Mouse (Mus musculus): ENCODE data around the gene Tjp1. TPM values are rescaled to one million over a fixed set of nuclear protein-coding genes. Genes with fewer than 3 reads are reported as not detected.

The Tjp1 gene
- total RNA-seq, 2 experiments from 2014 or later: 14.2 to 16.9 TPM

GRCm38 (mm10) chr7:65450158-65450557 lies 77.4 kb downstream of the Tjp1 start:
- no peak for ATAC-seq (replicated peaks; ENCODE audit: low FRiP score, low TSS enrichment, poor library complexity, severe bottlenecking)

GRCm38 (mm10) chr7:65441505-65441904 lies 86.1 kb downstream of the Tjp1 start:
- no peak for ATAC-seq (replicated peaks; ENCODE audit: low FRiP score, low TSS enrichment, poor library complexity, severe bottlenecking)

GRCm38 (mm10) chr7:65439518-65439917 lies 88.1 kb downstream of the Tjp1 start:
- no peak for ATAC-seq (replicated peaks; ENCODE audit: low FRiP score, low TSS enrichment, poor library complexity, severe bottlenecking)

GRCm38 (mm10) chr7:65438146-65438545 lies 89.4 kb downstream of the Tjp1 start:
- ATAC-seq (replicated peaks; ENCODE audit: low FRiP score, low TSS enrichment, poor library complexity, severe bottlenecking): no peak

- no peak for ATAC-seq (replicated peaks; ENCODE audit: low FRiP score, low TSS enrichment, poor library complexity, severe bottlenecking)
These were observed 90.7 kb downstream of the Tjp1 start for GRCm38 (mm10) chr7:65436921-65437320.

GRCm38 (mm10) chr7:65431018-65431695 lies 96.4 kb downstream of the Tjp1 start:
- no peak for ATAC-seq (replicated peaks; ENCODE audit: low FRiP score, low TSS enrichment, poor library complexity, severe bottlenecking)

GRCm38 (mm10) chr7:65430401-65430800 lies 97.2 kb downstream of the Tjp1 start:
- ATAC-seq (replicated peaks; ENCODE audit: low FRiP score, low TSS enrichment, poor library complexity, severe bottlenecking): no peak

GRCm38 (mm10) chr7:65424519-65424918 lies 103.1 kb downstream of the Tjp1 start:
- no peak for ATAC-seq (replicated peaks; ENCODE audit: low FRiP score, low TSS enrichment, poor library complexity, severe bottlenecking)

- ATAC-seq (replicated peaks; ENCODE audit: low FRiP score, low TSS enrichment, poor library complexity, severe bottlenecking): no peak
These were observed 105.1 kb downstream of the Tjp1 start for GRCm38 (mm10) chr7:65422456-65422855.

GRCm38 (mm10) chr7:65421451-65421850 lies 106.1 kb downstream of the Tjp1 start:
- ATAC-seq (replicated peaks; ENCODE audit: low FRiP score, low TSS enrichment, poor library complexity, severe bottlenecking): no peak

- no peak for ATAC-seq (replicated peaks; ENCODE audit: low FRiP score, low TSS enrichment, poor library complexity, severe bottlenecking)
These were observed 107.7 kb downstream of the Tjp1 start for GRCm38 (mm10) chr7:65419926-65420325.

GRCm38 (mm10) chr7:65419012-65419411 lies 108.6 kb downstream of the Tjp1 start:
- no peak for ATAC-seq (replicated peaks; ENCODE audit: low FRiP score, low TSS enrichment, poor library complexity, severe bottlenecking)

- no peak for ATAC-seq (replicated peaks; ENCODE audit: low FRiP score, low TSS enrichment, poor library complexity, severe bottlenecking)
These were observed 109.1 kb downstream of the Tjp1 start for GRCm38 (mm10) chr7:65418366-65418911.

GRCm38 (mm10) chr7:65417231-65418100 lies 110.1 kb downstream of the Tjp1 start:
- ATAC-seq (replicated peaks; ENCODE audit: low FRiP score, low TSS enrichment, poor library complexity, severe bottlenecking): no peak

- no peak for ATAC-seq (replicated peaks; ENCODE audit: low FRiP score, low TSS enrichment, poor library complexity, severe bottlenecking)
These were observed 111.1 kb downstream of the Tjp1 start for GRCm38 (mm10) chr7:65416506-65416905.

- ATAC-seq (replicated peaks; ENCODE audit: low FRiP score, low TSS enrichment, poor library complexity, severe bottlenecking): no peak
These were observed 113.3 kb downstream of the Tjp1 start for GRCm38 (mm10) chr7:65413946-65414945.

- no peak for ATAC-seq (replicated peaks; ENCODE audit: low FRiP score, low TSS enrichment, poor library complexity, severe bottlenecking)
These were observed 116.9 kb downstream of the Tjp1 start for GRCm38 (mm10) chr7:65410668-65411067.

- ATAC-seq (replicated peaks; ENCODE audit: low FRiP score, low TSS enrichment, poor library complexity, severe bottlenecking): no peak
These were observed 121.2 kb downstream of the Tjp1 start for GRCm38 (mm10) chr7:65406427-65406826.

- ATAC-seq (replicated peaks; ENCODE audit: low FRiP score, low TSS enrichment, poor library complexity, severe bottlenecking): no peak
These were observed 125.1 kb downstream of the Tjp1 start for GRCm38 (mm10) chr7:65402516-65402915.

All from megakaryocyte-erythroid progenitor cell, adult 5-6 weeks (primary cell).